Mouse (Mus musculus) 3134 (cell line): ENCODE data around the gene Gjc1.

Experiments
- DNase-seq: peaks from one replicate; pipeline ENCODE4 v3.0.0-alpha.2; 2011; ENCODE audit warnings: low spot score; ENCODE audit not compliant: insufficient read length; ENCODE audit errors: extremely low read depth

The Gjc1 gene

GRCm38 (mm10) chr11:102772771-102773700 lies 46.5 kb downstream of the Gjc1 start:
- DNase-seq = no peak

- no peak for DNase-seq
Observed at GRCm38 (mm10) chr11:102771916-102772714, 47.4 kb downstream of the Gjc1 start.

GRCm38 (mm10) chr11:102770662-102771435 lies 48.7 kb downstream of the Gjc1 start:
- DNase-seq = no peak

- no peak for DNase-seq
Observed at GRCm38 (mm10) chr11:102769993-102770661, 49.4 kb downstream of the Gjc1 start.

GRCm38 (mm10) chr11:102769141-102769540 lies 50.4 kb downstream of the Gjc1 start:
- DNase-seq = no peak

- DNase-seq = no peak
Observed at GRCm38 (mm10) chr11:102767055-102767670, 52.3 kb downstream of the Gjc1 start.

GRCm38 (mm10) chr11:102765416-102765815 lies 54.1 kb downstream of the Gjc1 start:
- no peak for DNase-seq

GRCm38 (mm10) chr11:102763009-102763767 lies 56.3 kb downstream of the Gjc1 start:
- no peak for DNase-seq

- DNase-seq = no peak
Observed at GRCm38 (mm10) chr11:102762248-102762647, 57.3 kb downstream of the Gjc1 start.

GRCm38 (mm10) chr11:102761309-102762210 lies 57.9 kb downstream of the Gjc1 start, which contains the start of gene Adam11:
Gene Adam11 (plus strand): TSS chr11:102761439.
- DNase-seq = no peak

GRCm38 (mm10) chr11:102760805-102761308 lies 58.6 kb downstream of the Gjc1 start:
- DNase-seq = no peak

GRCm38 (mm10) chr11:102758977-102759376 lies 60.5 kb downstream of the Gjc1 start:
- no peak for DNase-seq

GRCm38 (mm10) chr11:102755391-102755790 lies 64.1 kb downstream of the Gjc1 start:
- DNase-seq = no peak

GRCm38 (mm10) chr11:102754416-102754815 lies 65.1 kb downstream of the Gjc1 start:
- DNase-seq = no peak

- no peak for DNase-seq
Observed at GRCm38 (mm10) chr11:102753591-102754324, 65.7 kb downstream of the Gjc1 start.

- no peak for DNase-seq
Observed at GRCm38 (mm10) chr11:102752896-102753590, 66.5 kb downstream of the Gjc1 start.

GRCm38 (mm10) chr11:102749712-102750111 lies 69.8 kb downstream of the Gjc1 start:
- DNase-seq = peak; percentile 67
